Mouse (Mus musculus) limb, embryonic 11.5 days (tissue): Measurements from ENCODE around the gene Dscam. TPM values are rescaled to one million over a fixed set of nuclear protein-coding genes. Genes with fewer than 3 reads are reported as not detected.

Source experiments
- ATAC-seq: fragments of 200-750 bp; cut with Nextera tagmentation; 2 replicates; pipeline ENCODE4 v1.8.0; 2017; ENCODE audit warnings: low read depth; ENCODE audit not compliant: insufficient number of reproducible peaks, low FRiP score, low TSS enrichment
- DNase-seq: peaks from one replicate; pipeline ENCODE4 v3.0.0-alpha.2; 2015; ENCODE audit warnings: low spot score
- H3K27ac ChIP-seq: fragments of 300-500 bp; sonication (generic); replicated peaks from 2 replicates; pipeline ENCODE4 v1.5.1; 2014; ENCODE audit warnings: low read depth, mild to moderate bottlenecking, low read length
- H3K27me3 ChIP-seq: fragments of 300-500 bp; sonication (generic); 2 replicates; pipeline ENCODE4 v1.6.1; 2014; ENCODE audit warnings: mild to moderate bottlenecking, low read length, mixed read lengths; ENCODE audit not compliant: control insufficient read depth, insufficient read depth
- H3K36me3 ChIP-seq: fragments of 300-500 bp; sonication (generic); 2 replicates; pipeline ENCODE4 v1.6.1; 2014; ENCODE audit warnings: mild to moderate bottlenecking, low read length, moderate library complexity, mixed read lengths; ENCODE audit not compliant: control insufficient read depth, insufficient read depth
- H3K4me1 ChIP-seq: fragments of 300-500 bp; sonication (generic); 2 replicates; pipeline ENCODE4 v1.6.1; 2014; ENCODE audit warnings: low read length, mixed read lengths; ENCODE audit not compliant: control insufficient read depth, insufficient read depth
- H3K4me2 ChIP-seq: fragments of 300-500 bp; sonication (generic); 2 replicates; pipeline ENCODE4 v1.6.1; 2014; ENCODE audit warnings: low read depth, mild to moderate bottlenecking, moderate library complexity; ENCODE audit not compliant: severe bottlenecking
- H3K4me3 ChIP-seq: fragments of 300-500 bp; sonication (generic); 2 replicates; pipeline ENCODE4 v1.5.1; 2014; ENCODE audit warnings: low read depth, low read length
- H3K9ac ChIP-seq: fragments of 300-500 bp; sonication (generic); 2 replicates; pipeline ENCODE4 v1.6.1; 2014; ENCODE audit warnings: mild to moderate bottlenecking, low read length
- H3K9me3 ChIP-seq: fragments of 300-500 bp; sonication (generic); 2 replicates; pipeline ENCODE4 v1.6.1; 2016; ENCODE audit warnings: low read length; ENCODE audit not compliant: control insufficient read depth
- WGBS: fragments of 180-500 bp; shearing (Covaris S2); extraction: QIAGEN DNeasy Blood & Tissue Kit; methylation state at CpG from one replicate; pipeline ENCODE4 v1.1.7; 2014; 5-methylcytosine and 5-hydroxymethylcytosine counted together
- polyA plus RNA-seq: library from polyadenylated mRNA; unstranded; fragments of >200 nt; fragmentation: Nextera tagmentation; extraction: Ambion mirVana; gene quantifications from 2 replicates; pipeline ENCODE4 v1.2.1, GENCODE M21; 2014

Gene Dscam
- polyA plus RNA-seq, 1 experiment from 2014 or later, result 0.11 TPM

DNA sequence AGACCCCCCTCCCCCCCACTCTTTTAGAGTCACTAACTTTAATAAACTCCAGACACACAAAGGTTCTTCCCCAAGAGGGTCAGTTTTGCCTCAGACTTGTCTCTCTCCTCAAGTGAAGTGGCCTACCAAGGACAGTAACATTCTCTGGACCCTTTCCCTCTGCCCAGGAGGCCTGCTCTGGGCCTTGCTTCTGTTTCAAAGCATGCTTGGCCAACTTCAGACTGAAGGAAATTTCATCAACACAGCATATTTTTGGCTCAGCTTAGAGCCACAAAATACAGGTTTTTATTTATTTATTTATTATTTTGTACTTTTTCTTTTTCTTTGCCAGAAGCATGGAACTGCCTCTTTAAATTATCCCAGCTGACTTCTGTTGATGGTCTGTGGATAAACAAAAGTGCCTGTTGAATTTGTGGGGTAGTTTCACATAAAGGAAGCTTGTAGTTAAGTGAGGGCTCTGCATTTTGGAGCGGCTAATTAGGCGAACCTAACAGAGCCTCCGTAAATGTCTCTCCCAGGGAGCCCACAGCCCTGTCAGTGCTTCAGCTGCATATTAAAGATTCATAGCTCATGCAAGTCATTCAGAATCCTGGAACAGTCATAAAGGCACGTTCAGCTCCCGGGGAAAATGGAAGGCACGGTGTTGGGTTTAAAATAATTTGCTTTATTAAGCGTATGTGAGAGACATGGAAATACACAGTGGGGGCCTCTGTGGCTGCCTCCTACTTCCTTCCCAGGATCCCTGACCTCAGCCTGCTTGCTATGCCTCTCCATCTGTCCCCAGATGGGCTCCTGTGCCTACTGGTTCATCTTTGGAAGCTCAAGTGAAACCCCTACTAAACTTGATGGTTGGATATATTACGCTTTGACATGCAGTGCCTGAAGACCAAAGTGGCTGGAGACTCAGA is 606.9 kb downstream of the Dscam start:
- Histone ChIP-seq H3K36me3 (no peaks in the 10 kb centered on the region), H3K9me3 (no peaks in the 10 kb centered on the region), H3K9ac (no peak overlapping the region), H3K4me1 (peaks cover 4% of the 10 kb centered on the region; the same call in 1 of the 2 replicates), H3K27ac (peak overlapping the region; percentile 50), H3K4me3 (no peak overlapping the region), H3K27me3 (no peaks in the 10 kb centered on the region), H3K4me2 (no peak overlapping the region)
- ATAC-seq (no peak), DNase-seq (no peak)
- WGBS, result 41% methylated on average over 8 of the region's 8 CpGs

DNA sequence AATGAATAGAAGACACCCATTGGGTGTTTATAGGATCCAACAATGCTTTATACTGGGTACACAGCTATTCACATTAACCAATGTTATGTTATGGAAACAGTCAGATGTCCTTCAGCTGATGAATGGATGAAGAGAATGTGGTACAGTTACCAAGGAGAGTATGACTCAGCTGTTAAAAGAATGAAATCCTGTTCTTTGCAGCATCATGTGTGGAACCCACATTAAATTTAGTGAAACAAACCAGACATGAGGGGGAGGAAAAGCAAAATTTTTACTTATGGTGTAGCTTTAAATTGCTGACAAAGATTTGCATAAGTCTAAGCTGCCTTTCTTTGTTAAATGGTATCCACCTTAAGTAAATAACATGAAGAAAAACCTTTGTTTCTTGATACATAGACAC is 610.8 kb downstream of the Dscam start:
- Histone ChIP-seq H3K36me3 (no peaks in the 10 kb centered on the region), H3K27me3 (no peaks in the 10 kb centered on the region), H3K4me3 (no peak overlapping the region), H3K9me3 (no peaks in the 10 kb centered on the region), H3K4me1 (peaks cover 4% of the 10 kb centered on the region; the same call in 1 of the 2 replicates), H3K4me2 (no peak overlapping the region), H3K9ac (no peak overlapping the region), H3K27ac (no peak overlapping the region)
- ATAC-seq (no peak), DNase-seq (no peak)

DNA sequence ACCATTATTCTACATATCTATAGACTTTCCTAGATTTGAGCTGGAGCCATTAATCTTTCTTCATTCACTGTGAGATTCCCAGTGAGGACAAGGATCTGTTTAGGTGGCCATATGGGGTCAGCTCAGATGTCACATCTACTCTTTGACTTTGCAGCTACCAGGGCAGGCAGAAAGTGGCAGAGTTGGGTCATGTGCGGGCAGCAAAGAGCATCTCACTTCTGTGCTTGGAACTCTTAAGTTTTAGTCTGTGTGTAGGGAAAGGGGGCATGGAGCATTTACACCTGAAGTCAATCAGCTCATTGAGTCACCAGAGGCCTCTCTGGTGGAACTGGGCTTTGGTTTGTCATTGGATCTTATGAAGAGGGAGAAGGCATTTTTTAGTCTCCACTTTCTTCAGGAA is 612.2 kb downstream of the Dscam start:
- WGBS, result 97% methylated on average over 1 of the region's 1 CpGs
- H3K27ac ChIP-seq, result no peak overlapping the region
- no peaks in the 10 kb centered on the region for H3K27me3 ChIP-seq
- ATAC-seq (no peak), DNase-seq (no peak)
- no peak overlapping the region for H3K4me3 ChIP-seq
- no peak overlapping the region for H3K4me2 ChIP-seq
- no peaks in the 10 kb centered on the region for H3K36me3 ChIP-seq
- no peak overlapping the region for H3K9ac ChIP-seq
- no peaks in the 10 kb centered on the region; the same call in 1 of the 2 replicates for H3K4me1 ChIP-seq
- no peaks in the 10 kb centered on the region for H3K9me3 ChIP-seq

DNA sequence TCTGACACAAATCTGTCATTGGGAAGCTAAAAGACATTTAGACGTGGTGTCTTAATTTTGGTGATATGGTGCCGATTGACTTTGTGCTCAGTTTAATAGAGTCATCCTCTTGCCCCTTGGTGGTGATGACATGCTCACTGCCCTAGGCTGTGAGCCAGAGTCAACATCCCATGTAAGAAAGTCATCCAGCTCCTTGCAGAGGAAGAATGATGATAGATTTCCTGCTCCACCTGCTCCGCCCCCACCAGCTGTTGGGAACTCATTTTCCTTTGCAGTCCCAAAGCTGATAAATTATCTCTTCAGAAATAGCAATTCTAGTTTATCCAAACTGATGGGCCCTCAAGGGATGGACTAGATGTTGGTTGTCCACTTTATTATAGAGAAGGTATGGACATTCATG is 613.9 kb downstream of the Dscam start:
- WGBS, result 87% methylated on average over 3 of the region's 3 CpGs
- Histone ChIP-seq H3K36me3 (no peaks in the 10 kb centered on the region), H3K4me2 (no peak overlapping the region), H3K4me1 (no peaks in the 10 kb centered on the region), H3K4me3 (no peak overlapping the region), H3K27me3 (no peaks in the 10 kb centered on the region), H3K9me3 (no peaks in the 10 kb centered on the region), H3K27ac (no peak overlapping the region), H3K9ac (no peak overlapping the region)
- ATAC-seq, result no peak
- DNase-seq, result no peak

DNA sequence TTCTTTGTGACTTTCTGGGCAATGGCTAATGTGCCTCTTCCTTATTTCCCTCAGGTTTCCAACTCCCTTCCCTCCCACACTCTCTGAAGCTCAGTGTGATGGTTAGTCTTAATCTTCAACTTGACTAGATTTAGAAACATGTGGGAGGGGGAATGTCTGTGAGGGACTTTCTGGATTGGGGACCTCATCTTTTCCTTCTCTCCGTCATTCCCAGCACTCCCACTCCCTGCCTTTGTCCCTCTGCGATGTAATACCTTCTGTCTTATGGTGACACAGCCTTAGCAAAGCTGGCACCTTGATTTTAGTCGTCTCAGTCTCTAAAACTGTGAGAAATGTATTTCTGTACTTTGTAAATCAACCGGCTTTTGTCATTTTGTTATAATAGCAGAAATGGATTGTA is 615.1 kb downstream of the Dscam start:
- no peaks in the 10 kb centered on the region for H3K36me3 ChIP-seq
- H3K4me2 ChIP-seq, result no peak overlapping the region
- H3K9ac ChIP-seq, result no peak overlapping the region
- H3K4me3 ChIP-seq, result no peak overlapping the region
- WGBS, result 78% methylated on average over 4 of the region's 4 CpGs
- DNase-seq (no peak), ATAC-seq (no peak)
- H3K27me3 ChIP-seq, result no peaks in the 10 kb centered on the region
- no peaks in the 10 kb centered on the region for H3K9me3 ChIP-seq
- no peak overlapping the region for H3K27ac ChIP-seq
- no peaks in the 10 kb centered on the region for H3K4me1 ChIP-seq

DNA sequence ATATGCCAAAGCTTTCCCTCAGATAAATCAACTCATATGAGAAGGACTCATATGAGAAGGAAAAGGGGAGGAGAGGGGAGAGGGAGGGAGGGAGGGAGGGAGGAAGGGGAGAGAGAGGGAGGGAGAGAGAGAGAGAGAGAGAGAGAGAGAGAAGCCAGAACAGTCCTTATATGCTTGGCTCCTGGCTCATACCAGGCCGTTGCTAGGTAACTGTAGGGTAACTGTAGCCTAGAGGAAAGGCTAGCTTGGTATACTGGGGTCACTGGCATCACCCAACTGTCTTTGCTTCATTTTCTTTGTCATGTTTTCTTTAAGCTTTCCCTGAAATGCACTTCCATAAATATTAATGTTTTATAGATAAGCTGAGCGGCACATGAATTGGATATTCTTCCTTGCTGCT is 617.9 kb downstream of the Dscam start:
- Histone ChIP-seq H3K27me3 (no peaks in the 10 kb centered on the region), H3K9me3 (no peaks in the 10 kb centered on the region), H3K36me3 (no peaks in the 10 kb centered on the region), H3K27ac (no peak overlapping the region), H3K9ac (no peak overlapping the region), H3K4me2 (no peak overlapping the region), H3K4me1 (no peaks in the 10 kb centered on the region), H3K4me3 (no peak overlapping the region)
- WGBS, result 80% methylated on average over 2 of the region's 2 CpGs
- DNase-seq (no peak), ATAC-seq (no peak)

DNA sequence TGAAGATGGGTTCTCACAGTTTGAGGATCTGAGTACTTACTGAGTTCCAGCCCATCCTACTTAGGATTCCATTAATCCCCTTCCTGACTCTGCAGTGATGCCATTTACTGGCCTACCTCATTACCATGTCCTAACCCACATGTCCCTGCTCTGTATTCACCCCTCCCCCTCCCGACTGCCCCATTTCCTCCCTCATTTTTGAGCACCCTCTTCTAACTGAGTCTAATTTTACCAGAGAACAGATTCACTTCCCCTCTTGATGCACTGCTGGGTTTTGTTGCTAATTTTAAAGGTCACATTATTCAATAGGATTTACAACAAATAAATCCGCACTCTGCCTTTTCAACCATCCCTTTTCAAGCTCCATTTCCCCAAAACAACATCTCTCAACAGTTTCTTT is 629.5 kb downstream of the Dscam start:
- Histone ChIP-seq H3K9ac (no peak overlapping the region), H3K9me3 (no peaks in the 10 kb centered on the region), H3K4me2 (no peak overlapping the region), H3K36me3 (no peaks in the 10 kb centered on the region), H3K4me3 (no peak overlapping the region), H3K27ac (no peak overlapping the region), H3K4me1 (peaks cover 6% of the 10 kb centered on the region; the same call in 1 of the 2 replicates), H3K27me3 (no peaks in the 10 kb centered on the region)
- 65% methylated on average over 2 of the region's 2 CpGs for WGBS
- ATAC-seq (no peak), DNase-seq (no peak)
